Mouse (Mus musculus): ENCODE data around the gene Supv3l1. TPM values are rescaled to one million over a fixed set of nuclear protein-coding genes. Genes with fewer than 3 reads are reported as not detected.
"Not testable (repeated sequence)": the region's sequence is repeated elsewhere in the genome, so short reads cannot be mapped to it uniquely, and the experiment has no call there.

The Supv3l1 gene
- 32.3 and 32.5 TPM in 2 replicates for polyA plus RNA-seq (2015; fragmentation: Nextera tagmentation; extraction: Ambion mirVana)

- Histone ChIP-seq H3K27me3 (ENCODE audit: insufficient read depth, low read length) (no peaks in the 10 kb centered on the region), H3K9me3 (ENCODE audit: low read length) (no peaks in the 10 kb centered on the region), H3K4me1 (ENCODE audit: insufficient read depth, low read length) (peaks cover 17% of the 10 kb centered on the region), H3K4me3 (ENCODE audit: low read length) (peak within 1 kb of the TSS; percentile 95), H3K36me3 (ENCODE audit: insufficient read depth, low read length) (peaks cover 30% of the 10 kb centered on the region), H3K9ac (replicated peaks; ENCODE audit: low read length) (peak within 1 kb of the TSS; percentile 92), H3K27ac (ENCODE audit: low read length) (peak within 1 kb of the TSS; percentile 81), H3K4me2 (replicated peaks; ENCODE audit: low read depth, low read length) (peak within 1 kb of the TSS; percentile 73)
- under 1% methylated on average over 73 of the region's 73 CpGs for WGBS
- ATAC-seq (ENCODE audit: low FRiP score, low TSS enrichment), result peak; percentile 90
Observed at GRCm38 (mm10) chr10:62449364-62450279, at the start of gene Supv3l1, which contains the start of gene 4930507D05Rik. TSS of gene Supv3l1 (minus strand) at chr10:62449738. TSS of gene 4930507D05Rik (plus strand) at chr10:62449489.

GRCm38 (mm10) chr10:62491681-62492080 lies 42.1 kb upstream of the Supv3l1 start:
- not testable (repeated sequence) for H3K9me3 ChIP-seq (ENCODE audit: low read length); H3K9ac ChIP-seq (replicated peaks; ENCODE audit: low read length); H3K4me3 ChIP-seq (ENCODE audit: low read length); H3K27ac ChIP-seq (ENCODE audit: low read length); H3K27me3 ChIP-seq (ENCODE audit: insufficient read depth, low read length); H3K4me1 ChIP-seq (ENCODE audit: insufficient read depth, low read length); H3K4me2 ChIP-seq (replicated peaks; ENCODE audit: low read depth, low read length); ATAC-seq (ENCODE audit: low FRiP score, low TSS enrichment); H3K36me3 ChIP-seq (ENCODE audit: insufficient read depth, low read length)
- 81% methylated on average over 3 of the region's 3 CpGs for WGBS

DNA sequence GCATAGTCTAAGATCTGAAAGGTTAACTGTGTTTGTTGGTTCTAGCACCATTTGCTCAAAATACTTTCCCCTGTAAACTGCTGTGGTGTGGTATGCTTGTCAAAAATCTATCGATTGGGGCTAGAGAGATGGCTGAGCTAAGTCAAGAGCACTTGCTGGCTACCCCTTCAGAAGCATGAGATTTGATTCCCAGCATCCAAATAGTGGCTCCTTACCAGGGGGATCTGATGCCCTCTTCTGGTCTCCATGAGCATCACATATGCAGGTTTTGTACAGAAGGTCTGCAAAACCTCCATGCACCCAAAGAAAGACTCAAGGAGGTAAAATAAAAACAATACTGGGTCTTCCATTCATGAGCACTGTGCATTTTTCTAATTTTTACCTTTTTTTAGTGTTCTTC lies 38.7 kb upstream of the Supv3l1 start:
- ATAC-seq (ENCODE audit: low FRiP score, low TSS enrichment), result no peak
- Histone ChIP-seq H3K4me2 (replicated peaks; ENCODE audit: low read depth, low read length) (no peak overlapping the region), H3K9me3 (ENCODE audit: low read length) (no peaks in the 10 kb centered on the region), H3K36me3 (ENCODE audit: insufficient read depth, low read length) (no peaks in the 10 kb centered on the region), H3K27ac (ENCODE audit: low read length) (no peak overlapping the region), H3K9ac (replicated peaks; ENCODE audit: low read length) (no peak overlapping the region), H3K4me1 (ENCODE audit: insufficient read depth, low read length) (peaks cover 12% of the 10 kb centered on the region), H3K27me3 (ENCODE audit: insufficient read depth, low read length) (no peaks in the 10 kb centered on the region), H3K4me3 (ENCODE audit: low read length) (no peak overlapping the region)
- 26% methylated on average over 1 of the region's 1 CpGs for WGBS

DNA sequence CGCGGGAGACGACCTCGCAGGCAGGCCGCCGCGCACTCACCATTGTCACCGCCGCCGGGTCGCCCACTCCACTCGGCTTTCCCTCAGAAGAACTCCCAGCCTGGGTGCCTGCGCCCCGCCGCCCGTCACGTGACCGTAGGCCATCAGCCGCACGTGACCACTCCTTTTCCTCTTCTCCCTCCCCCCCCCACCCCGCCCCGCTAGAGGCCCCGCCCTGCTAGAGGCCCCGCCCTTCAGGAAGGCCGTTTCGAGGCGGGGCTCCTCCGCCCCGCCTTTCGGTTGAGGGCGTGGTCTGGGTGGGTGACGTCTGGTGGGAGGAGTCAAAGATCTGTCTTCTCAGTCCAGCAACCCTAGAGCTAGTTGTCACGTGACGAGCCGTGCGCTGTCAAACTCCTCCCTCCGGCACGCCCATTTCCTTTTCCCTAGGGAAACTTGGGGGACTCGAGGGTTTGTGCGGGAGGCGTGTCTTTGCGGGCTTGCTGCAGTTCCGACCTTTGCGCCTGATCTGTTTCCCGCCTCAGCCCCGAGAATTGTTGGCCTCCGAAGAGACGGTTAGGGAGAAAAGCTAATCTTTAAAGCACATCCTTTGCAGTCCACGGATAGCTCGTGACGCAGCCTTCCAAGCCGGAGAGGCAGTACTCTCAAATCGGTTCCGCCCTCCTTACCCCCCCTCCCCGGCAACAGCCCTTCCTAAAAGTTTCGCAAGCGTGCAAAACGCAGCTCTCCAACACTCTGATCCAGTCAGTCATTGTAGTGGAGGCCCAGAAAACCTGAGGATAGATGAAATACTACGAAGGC lies 37.3 kb upstream of the Supv3l1 start, which contains the start of gene Vps26a:
Vps26a (minus strand) TSS at position 188 of the 798 bp plus-strand sequence.
- Histone ChIP-seq H3K9me3 (ENCODE audit: low read length) (no peaks in the 10 kb centered on the region), H3K36me3 (ENCODE audit: insufficient read depth, low read length) (no peaks in the 10 kb centered on the region), H3K4me3 (ENCODE audit: low read length) (peak within 1 kb of the TSS; percentile 83), H3K9ac (replicated peaks; ENCODE audit: low read length) (peak within 1 kb of the TSS; percentile 81), H3K4me1 (ENCODE audit: insufficient read depth, low read length) (peaks cover 12% of the 10 kb centered on the region), H3K27ac (ENCODE audit: low read length) (peak within 1 kb of the TSS; percentile 76), H3K4me2 (replicated peaks; ENCODE audit: low read depth, low read length) (peak within 1 kb of the TSS; percentile 80), H3K27me3 (ENCODE audit: insufficient read depth, low read length) (no peaks in the 10 kb centered on the region)
- under 1% methylated on average over 50 of the region's 59 CpGs for WGBS
- ATAC-seq (ENCODE audit: low FRiP score, low TSS enrichment), result peak; percentile 93

DNA sequence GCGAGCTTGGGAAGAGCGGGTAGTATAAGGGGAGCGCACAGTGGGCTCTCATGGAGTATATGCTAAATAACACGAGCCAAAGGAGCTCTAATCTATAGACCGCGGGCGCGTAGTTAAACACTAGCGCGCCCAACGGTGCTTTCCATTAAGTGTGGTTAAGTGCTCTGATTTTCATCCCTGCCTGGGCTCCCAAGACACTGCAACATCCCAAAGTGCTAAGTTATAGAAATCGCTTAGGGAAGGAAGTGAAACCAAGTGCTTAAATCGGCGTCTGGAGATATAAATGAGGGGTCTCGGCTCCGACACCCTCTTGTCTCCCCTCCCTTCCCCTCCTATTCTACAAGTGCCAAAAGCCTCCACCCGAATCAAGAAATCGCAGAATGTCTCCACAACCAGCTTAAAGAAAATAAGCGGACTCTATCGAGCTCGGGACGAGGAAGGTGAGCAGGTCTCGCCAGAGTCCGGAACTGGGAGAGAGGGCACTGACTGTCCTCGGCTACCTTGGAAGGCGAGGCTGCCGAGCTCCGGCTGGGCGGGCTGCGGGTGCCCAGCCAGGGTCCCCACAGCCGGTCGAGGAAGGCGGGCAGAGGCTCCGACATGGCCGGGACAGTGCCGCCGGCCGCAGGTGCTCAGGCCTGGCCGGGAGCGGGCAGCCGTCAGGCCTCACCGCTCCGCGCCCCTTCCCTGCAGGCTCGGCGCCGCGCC lies 36.5 kb upstream of the Supv3l1 start:
- Histone ChIP-seq H3K36me3 (ENCODE audit: insufficient read depth, low read length) (no peaks in the 10 kb centered on the region), H3K4me1 (ENCODE audit: insufficient read depth, low read length) (peaks cover 12% of the 10 kb centered on the region), H3K9me3 (ENCODE audit: low read length) (no peaks in the 10 kb centered on the region), H3K4me3 (ENCODE audit: low read length) (peak overlapping the region; percentile 83), H3K27ac (ENCODE audit: low read length) (peak overlapping the region; percentile 68), H3K4me2 (replicated peaks; ENCODE audit: low read depth, low read length) (peak overlapping the region; percentile 67), H3K9ac (replicated peaks; ENCODE audit: low read length) (peak overlapping the region; percentile 81), H3K27me3 (ENCODE audit: insufficient read depth, low read length) (no peaks in the 10 kb centered on the region)
- WGBS, result under 1% methylated on average over 48 of the region's 48 CpGs
- ATAC-seq (ENCODE audit: low FRiP score, low TSS enrichment), result peak; percentile 90

- WGBS, result 60% methylated on average over 7 of the region's 7 CpGs
- H3K36me3 ChIP-seq (ENCODE audit: insufficient read depth, low read length), result 0 out of 2 replicates have a peak, but pooled peaks cover 9% of the 10 kb centered on the region
- no peak for ATAC-seq (ENCODE audit: low FRiP score, low TSS enrichment)
- peaks cover 3% of the 10 kb centered on the region; the same call in 1 of the 2 replicates for H3K4me1 ChIP-seq (ENCODE audit: insufficient read depth, low read length)
- no peak overlapping the region for H3K4me2 ChIP-seq (replicated peaks; ENCODE audit: low read depth, low read length)
- H3K27ac ChIP-seq (ENCODE audit: low read length), result no peak overlapping the region
- no peaks in the 10 kb centered on the region for H3K9me3 ChIP-seq (ENCODE audit: low read length)
- no peaks in the 10 kb centered on the region for H3K27me3 ChIP-seq (ENCODE audit: insufficient read depth, low read length)
- no peak overlapping the region for H3K9ac ChIP-seq (replicated peaks; ENCODE audit: low read length)
- H3K4me3 ChIP-seq (ENCODE audit: low read length), result no peak overlapping the region
Observed at GRCm38 (mm10) chr10:62481108-62481852, 31.7 kb upstream of the Supv3l1 start.

- Histone ChIP-seq H3K4me2 (replicated peaks; ENCODE audit: low read depth, low read length) (no peak overlapping the region), H3K27me3 (ENCODE audit: insufficient read depth, low read length) (no peaks in the 10 kb centered on the region), H3K4me1 (ENCODE audit: insufficient read depth, low read length) (no peaks in the 10 kb centered on the region), H3K27ac (ENCODE audit: low read length) (no peak overlapping the region), H3K36me3 (ENCODE audit: insufficient read depth, low read length) (0 out of 2 replicates have a peak, but pooled peaks cover 9% of the 10 kb centered on the region), H3K9ac (replicated peaks; ENCODE audit: low read length) (no peak overlapping the region), H3K4me3 (ENCODE audit: low read length) (no peak overlapping the region), H3K9me3 (ENCODE audit: low read length) (no peaks in the 10 kb centered on the region)
- no peak for ATAC-seq (ENCODE audit: low FRiP score, low TSS enrichment)
- WGBS, result 78% methylated on average over 2 of the region's 2 CpGs
Observed at GRCm38 (mm10) chr10:62476980-62477379, 27.4 kb upstream of the Supv3l1 start.

DNA sequence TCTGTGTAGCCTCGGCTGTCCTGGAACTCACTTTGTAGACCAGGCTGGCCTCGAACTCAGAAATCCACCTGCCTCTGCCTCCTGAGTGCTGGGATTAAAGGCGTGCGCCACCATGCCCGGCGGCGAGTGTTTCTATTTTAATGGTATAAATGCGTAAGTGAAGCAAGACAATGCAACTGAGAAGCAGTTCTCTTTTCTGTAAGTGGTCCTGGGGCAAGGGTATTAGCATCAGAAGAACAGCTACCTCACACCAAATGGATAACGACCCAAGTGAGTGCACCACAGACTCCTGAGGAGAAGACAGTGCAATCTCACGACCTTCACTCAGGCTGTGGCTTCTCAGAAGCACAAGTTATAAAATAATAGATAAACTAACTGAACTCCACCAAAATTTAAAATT lies 25.4 kb upstream of the Supv3l1 start:
- Histone ChIP-seq H3K27me3 (ENCODE audit: insufficient read depth, low read length) (no peaks in the 10 kb centered on the region), H3K36me3 (ENCODE audit: insufficient read depth, low read length) (0 out of 2 replicates have a peak, but pooled peaks cover 9% of the 10 kb centered on the region), H3K9me3 (ENCODE audit: low read length) (no peaks in the 10 kb centered on the region), H3K9ac (replicated peaks; ENCODE audit: low read length) (no peak overlapping the region), H3K27ac (ENCODE audit: low read length) (no peak overlapping the region), H3K4me3 (ENCODE audit: low read length) (no peak overlapping the region), H3K4me1 (ENCODE audit: insufficient read depth, low read length) (no peaks in the 10 kb centered on the region), H3K4me2 (replicated peaks; ENCODE audit: low read depth, low read length) (no peak overlapping the region)
- 90% methylated on average over 10 of the region's 10 CpGs for WGBS
- no peak for ATAC-seq (ENCODE audit: low FRiP score, low TSS enrichment)

- Histone ChIP-seq H3K9me3 (ENCODE audit: low read length) (no peaks in the 10 kb centered on the region), H3K27ac (ENCODE audit: low read length) (no peak overlapping the region), H3K4me3 (ENCODE audit: low read length) (no peak overlapping the region), H3K4me2 (replicated peaks; ENCODE audit: low read depth, low read length) (no peak overlapping the region), H3K27me3 (ENCODE audit: insufficient read depth, low read length) (no peaks in the 10 kb centered on the region), H3K36me3 (ENCODE audit: insufficient read depth, low read length) (no peaks in the 10 kb centered on the region), H3K4me1 (ENCODE audit: insufficient read depth, low read length) (no peaks in the 10 kb centered on the region), H3K9ac (replicated peaks; ENCODE audit: low read length) (no peak overlapping the region)
- ATAC-seq (ENCODE audit: low FRiP score, low TSS enrichment), result no peak
- 65% methylated on average over 5 of the region's 5 CpGs for WGBS
Observed at GRCm38 (mm10) chr10:62471105-62471504, 21.6 kb upstream of the Supv3l1 start.

Measured in kidney, embryonic 16.5 days (tissue).